Mouse (Mus musculus) kidney, postnatal 10 days (tissue): ENCODE measurements around the gene Dock4.
A peak's percentile ranks its signal among the peaks of the same experiment; 100 is the strongest.

Experiments
- DNase-seq: peaks from one replicate; pipeline ENCODE4 v3.0.0; 2021; ENCODE audit warnings: mixed read lengths

Dock4 gene

GRCm38 (mm10) chr12:40462693-40463235 lies 17.0 kb downstream of the Dock4 start:
- peak; percentile 53 for DNase-seq

- DNase-seq: no peak
These were observed 18.1 kb downstream of the Dock4 start for GRCm38 (mm10) chr12:40463828-40464227.

DNA sequence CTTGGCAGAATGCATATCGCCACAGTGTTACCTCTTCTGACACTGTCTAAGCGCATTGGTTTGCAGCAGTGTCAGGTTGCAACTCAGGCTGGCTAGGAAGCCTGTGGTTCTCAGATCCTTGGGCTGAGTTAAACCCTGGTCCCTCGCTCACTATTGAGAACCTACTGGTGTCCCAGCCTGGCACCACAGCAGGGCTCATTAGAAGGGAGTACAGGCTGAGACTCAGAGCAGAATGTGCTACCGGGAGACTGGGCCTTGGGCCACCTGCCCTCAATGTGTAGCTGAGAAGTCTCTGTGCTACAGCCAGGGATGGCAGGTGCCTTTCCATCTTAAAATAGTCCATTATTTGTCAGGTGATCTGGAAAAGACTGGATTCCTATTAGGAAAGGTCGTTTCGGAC lies 18.5 kb downstream of the Dock4 start:
- no peak for DNase-seq

DNA sequence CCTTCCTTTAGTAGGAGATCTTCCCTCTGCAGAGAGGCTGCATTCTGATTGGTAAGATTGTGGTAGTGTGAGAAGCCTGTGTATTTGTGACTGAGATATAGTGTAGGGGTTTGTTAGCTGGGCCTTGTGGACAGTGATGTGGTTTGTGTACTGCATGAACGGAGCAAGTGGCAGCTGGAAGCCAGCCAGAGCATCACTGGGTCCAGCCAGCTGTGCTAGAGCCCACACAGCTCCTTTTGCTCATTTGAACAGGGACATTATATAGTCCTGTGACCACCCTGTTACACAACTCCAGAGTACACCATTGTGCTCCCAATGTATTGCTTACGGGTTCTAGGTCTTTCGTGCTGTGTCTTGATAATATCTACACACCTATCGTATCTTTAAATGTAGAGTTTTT lies 22.5 kb downstream of the Dock4 start:
- DNase-seq: no peak

GRCm38 (mm10) chr12:40469009-40469408 lies 23.3 kb downstream of the Dock4 start:
- DNase-seq: no peak

DNA sequence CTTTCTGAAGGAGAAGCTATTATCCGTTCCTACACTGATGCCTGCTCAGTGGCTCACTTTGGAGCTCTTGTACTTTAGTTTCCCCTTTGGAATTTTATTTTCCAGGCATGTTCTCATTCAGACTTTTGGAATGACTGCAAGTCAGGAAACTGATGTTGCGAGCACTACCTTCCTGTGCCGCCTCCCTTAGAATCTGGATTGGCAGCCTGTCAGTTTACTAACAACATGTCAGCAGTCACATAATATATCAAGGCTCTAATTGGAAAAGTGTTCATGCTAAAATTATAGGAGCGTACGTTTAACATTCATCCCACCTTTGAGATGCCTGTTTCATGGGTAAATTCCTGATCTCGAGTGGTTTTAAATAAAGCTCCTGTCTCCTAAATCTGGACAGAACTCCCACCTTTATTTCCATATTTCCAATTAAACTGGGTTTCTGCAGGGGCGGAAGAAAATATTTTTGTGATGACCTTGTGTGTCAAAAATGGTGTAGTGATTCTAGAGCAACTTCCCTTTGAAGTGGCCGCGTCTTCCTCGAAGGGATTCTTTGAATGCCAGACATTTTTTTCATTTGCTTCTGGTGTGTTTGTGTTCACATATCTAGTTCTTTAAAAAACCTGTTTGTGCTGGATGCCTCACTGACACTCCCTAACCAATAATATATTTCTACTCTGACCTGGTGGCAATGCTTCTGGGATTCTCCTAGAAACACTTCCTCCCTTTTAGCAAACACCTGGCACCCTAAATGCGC lies 26.1 kb downstream of the Dock4 start:
- peak; percentile 49 for DNase-seq

GRCm38 (mm10) chr12:40473709-40474108 lies 28.0 kb downstream of the Dock4 start:
- no peak for DNase-seq

- DNase-seq: peak; percentile 62
These were observed 32.1 kb downstream of the Dock4 start for GRCm38 (mm10) chr12:40477621-40478452.

DNA sequence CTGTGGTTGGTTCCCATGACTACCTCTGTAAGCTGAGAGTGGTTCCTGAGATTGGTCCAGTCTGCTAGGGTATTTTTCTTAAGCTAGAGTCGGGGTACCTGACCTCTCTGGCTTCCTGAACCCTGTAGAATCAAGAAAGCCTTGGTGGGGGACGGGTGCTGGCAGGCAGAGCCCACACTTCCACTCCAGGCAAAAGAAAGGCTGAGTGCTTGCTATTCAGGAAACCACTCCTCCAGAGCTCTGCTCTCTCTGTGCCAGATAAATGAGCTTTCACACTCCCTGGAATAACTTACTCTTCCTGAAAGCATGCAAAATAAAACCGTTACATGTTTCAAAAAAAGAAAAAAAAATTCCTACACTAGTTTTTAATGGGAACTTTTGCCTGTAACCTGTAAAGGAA lies 38.5 kb downstream of the Dock4 start:
- DNase-seq: peak; percentile 36

DNA sequence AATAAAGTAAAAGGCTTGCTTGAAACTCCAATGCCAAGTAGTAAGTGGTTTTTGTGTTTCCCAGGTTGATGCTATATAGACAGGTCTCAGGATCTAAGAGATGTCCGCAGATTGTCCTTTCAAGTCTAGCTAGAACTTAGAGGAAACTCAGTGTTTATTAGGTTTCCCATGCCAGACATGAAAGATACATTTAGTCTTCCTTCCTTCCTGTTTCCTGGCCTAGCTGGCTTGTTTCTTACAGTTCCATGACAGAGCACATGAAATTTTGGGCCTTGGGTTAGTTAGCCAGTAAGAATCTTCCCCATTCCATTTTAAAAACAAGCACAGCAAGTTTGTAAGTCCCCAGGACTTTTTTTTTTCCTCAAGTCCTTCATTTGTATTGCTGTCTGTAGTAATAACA lies 39.5 kb downstream of the Dock4 start:
- DNase-seq: no peak

GRCm38 (mm10) chr12:40486047-40486837 lies 40.5 kb downstream of the Dock4 start:
- no peak for DNase-seq

DNA sequence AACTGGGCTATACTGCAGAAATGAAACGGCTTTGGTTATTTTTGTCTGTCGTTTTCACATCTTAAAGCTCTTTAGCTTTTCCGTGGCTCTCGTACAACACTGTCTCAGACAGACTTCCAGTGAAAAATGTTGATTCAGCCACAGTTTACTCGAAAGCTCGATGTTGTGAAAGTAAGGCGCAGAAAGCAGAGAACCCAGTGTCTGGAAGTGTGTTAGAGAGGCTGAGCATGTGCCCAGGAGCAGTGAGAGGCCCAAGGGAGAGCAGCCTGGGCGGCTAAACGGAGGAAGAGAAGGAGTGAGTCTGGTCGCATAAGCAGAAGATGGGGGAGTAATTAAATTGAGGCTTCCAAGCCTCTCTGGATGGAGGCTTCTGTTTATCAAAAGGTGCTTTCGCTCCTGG lies 50.6 kb downstream of the Dock4 start:
- DNase-seq: no peak

DNA sequence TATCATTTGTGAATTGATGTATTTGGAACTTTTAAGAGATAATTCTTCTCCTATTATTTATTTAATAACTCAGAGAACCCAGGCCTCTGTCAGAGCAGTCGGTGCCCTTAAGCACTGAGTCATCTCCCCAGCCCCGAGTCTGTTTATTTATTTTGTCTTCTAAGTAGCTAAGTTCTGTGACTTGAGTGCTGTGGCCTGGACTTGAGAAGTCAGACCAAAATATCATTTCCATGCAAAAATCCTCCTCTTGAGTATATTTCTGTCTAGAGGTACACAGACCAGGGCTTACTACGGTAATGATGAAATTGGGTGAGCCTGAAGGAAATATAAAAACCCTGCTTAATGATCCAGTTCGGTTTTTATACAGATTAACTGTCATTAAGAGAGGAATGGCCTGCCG lies 52.1 kb downstream of the Dock4 start:
- no peak for DNase-seq

GRCm38 (mm10) chr12:40498250-40498671 lies 52.5 kb downstream of the Dock4 start:
- DNase-seq: no peak

GRCm38 (mm10) chr12:40498928-40499626 lies 53.3 kb downstream of the Dock4 start:
- DNase-seq: peak; percentile 33

GRCm38 (mm10) chr12:40499627-40500329 lies 54.0 kb downstream of the Dock4 start:
- DNase-seq: peak; percentile 62

GRCm38 (mm10) chr12:40501141-40501540 lies 55.4 kb downstream of the Dock4 start:
- DNase-seq: no peak

DNA sequence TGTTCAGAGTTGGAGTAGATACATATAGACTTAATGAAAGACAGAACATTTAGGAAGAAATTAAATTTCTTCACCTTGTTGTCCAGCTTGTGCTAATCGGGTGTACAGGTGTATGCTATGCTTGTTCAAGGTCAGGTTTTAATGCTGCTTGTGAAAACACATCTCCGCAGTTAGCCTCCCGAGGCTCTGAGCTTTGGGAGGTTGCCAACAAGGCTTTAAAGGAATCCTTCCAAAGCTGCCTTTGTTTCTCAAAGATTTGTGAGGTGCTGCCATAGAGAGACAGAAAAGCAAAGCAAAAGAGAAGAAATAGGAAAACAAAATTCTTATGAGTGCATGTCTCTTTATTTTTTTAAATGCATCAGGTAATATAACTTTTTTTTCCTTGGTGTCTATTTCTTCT lies 57.8 kb downstream of the Dock4 start:
- peak; percentile 37 for DNase-seq

DNA sequence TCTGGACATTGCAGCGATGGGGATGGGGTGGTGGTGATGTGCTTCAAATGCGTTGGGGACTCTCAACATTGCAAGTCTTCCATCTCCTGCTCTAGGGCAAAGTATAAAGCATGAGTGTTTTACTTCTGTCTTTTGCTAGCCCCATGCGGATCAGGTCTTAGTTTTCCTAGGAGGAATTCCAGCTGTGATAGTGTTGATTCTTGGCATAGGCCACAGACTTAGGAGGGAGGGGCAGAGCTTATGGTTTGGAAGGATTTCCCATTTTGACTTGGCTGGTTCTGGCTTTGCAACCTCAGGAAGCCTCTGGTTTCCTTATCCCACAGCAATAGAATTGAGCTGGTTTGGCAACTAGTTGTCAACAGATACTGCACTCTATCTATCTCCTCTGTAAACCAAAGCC lies 58.9 kb downstream of the Dock4 start:
- DNase-seq: no peak

DNA sequence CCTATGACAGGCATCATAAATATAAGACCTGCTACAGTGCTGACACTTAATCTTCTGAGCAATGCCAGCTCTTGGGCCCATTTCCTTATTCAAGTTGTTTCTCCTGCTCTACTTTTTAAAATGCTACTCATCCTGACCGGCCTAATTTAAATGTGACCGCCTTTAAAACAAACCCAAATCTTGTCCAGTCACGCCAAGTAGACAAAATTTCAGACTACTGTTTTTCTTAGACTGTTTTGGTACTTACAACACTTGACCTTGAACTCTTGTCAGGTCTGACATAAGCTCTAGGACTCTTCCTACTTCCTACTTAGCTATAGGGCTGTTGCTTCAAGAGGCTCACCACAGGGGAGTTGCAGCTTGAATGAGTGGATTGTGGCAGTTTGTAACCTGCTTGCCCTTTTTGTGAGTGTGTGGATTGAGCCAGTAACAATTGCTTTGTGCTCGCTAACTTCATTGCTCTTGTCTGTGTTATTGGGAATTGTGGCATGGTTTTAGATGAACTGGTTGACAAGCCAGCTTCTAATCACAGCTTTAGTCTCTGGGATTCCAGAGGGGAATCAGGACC lies 62.2 kb downstream of the Dock4 start:
- no peak for DNase-seq

DNA sequence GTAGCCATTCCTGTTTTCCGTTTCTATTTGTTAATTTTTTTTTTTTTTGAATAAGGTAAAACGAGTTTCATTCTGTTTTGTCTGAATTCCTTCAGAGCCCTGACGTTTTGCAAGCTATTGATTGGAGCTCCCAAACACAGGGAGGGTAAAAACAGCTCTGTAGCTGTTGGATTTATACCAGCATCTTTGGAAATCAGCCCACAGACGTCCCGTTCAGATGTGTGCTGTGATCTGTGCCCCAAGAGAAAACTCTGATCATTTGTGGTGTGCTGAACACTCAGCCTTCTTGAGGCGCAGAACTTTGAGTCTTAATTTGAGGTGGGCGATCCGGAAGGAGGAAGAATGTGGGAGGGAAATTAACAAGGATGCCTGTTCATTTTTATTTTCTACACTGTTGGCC lies 62.7 kb downstream of the Dock4 start:
- DNase-seq: no peak
